In genomic region chr5:140606386-140606785, GRCm38 (mm10) we compare ENCODE assay signal across 8 mouse cellular contexts. TPM values are rescaled to one million over a fixed set of nuclear protein-coding genes. Genes with fewer than 3 reads are reported as not detected.
A peak's percentile ranks its signal among the peaks of the same experiment; 100 is the strongest.
DNase-seq lines count a peak whose midpoint lies in the region; ATAC-seq lines count a peak whose summit lies in the region.

No protein-coding gene starts in this region.

- WGBS in heart, embryonic 11.5 days (ENCODE audit: insufficient replicate concordance), result under 1% methylated on average over 23 of the region's 23 CpGs
- WGBS in embryonic facial prominence, embryonic 13.5 days, result 1% methylated on average over 23 of the region's 23 CpGs
- 1% methylated on average over 23 of the region's 23 CpGs for WGBS in intestine, embryonic 14.5 days
- under 1% methylated on average over 23 of the region's 23 CpGs for whole genome bisulfite sequencing in midbrain, embryonic 15.5 days

- H3K9ac ChIP-seq in heart, embryonic 11.5 days (ENCODE audit: low read depth, low read length), result 0 out of 2 replicates have a peak overlapping the region, but pooled peaks have one; percentile 34
- H3K9ac ChIP-seq in embryonic facial prominence, embryonic 13.5 days, result peak overlapping the region; percentile 72
- H3K9ac ChIP-seq in intestine, embryonic 14.5 days (ENCODE audit: low read length), result no peak overlapping the region
- no peak overlapping the region for H3K9ac ChIP-seq in midbrain, embryonic 15.5 days

- no peaks in the 10 kb centered on the region for H3K9me3 ChIP-seq in heart, embryonic 11.5 days (replicated peaks; ENCODE audit: control insufficient read depth, low read length)
- no peaks in the 10 kb centered on the region for H3K9me3 ChIP-seq in embryonic facial prominence, embryonic 13.5 days
- no peaks in the 10 kb centered on the region for H3K9me3 ChIP-seq in intestine, embryonic 14.5 days (ENCODE audit: control insufficient read depth, low read length)
- no peaks in the 10 kb centered on the region for H3K9me3 ChIP-seq in midbrain, embryonic 15.5 days

- ATAC-seq in heart, embryonic 11.5 days (replicated peaks; ENCODE audit: insufficient number of reproducible peaks, low FRiP score, low TSS enrichment), result no peak
- no peak for ATAC-seq in embryonic facial prominence, embryonic 13.5 days (ENCODE audit: insufficient number of reproducible peaks, insufficient read depth, low FRiP score, low TSS enrichment, low read depth)
- ATAC-seq in intestine, embryonic 14.5 days (replicated peaks; ENCODE audit: low FRiP score, low TSS enrichment, low read depth), result no peak
- ATAC-seq in midbrain, embryonic 15.5 days (replicated peaks), result no peak

- peak overlapping the region; percentile 84 for H3K4me2 ChIP-seq in heart, embryonic 11.5 days
- peak overlapping the region; percentile 83 for H3K4me2 ChIP-seq in embryonic facial prominence, embryonic 13.5 days
- peak overlapping the region; percentile 51 for H3K4me2 ChIP-seq in intestine, embryonic 14.5 days (ENCODE audit: low read length)
- H3K4me2 ChIP-seq in midbrain, embryonic 15.5 days, result peak overlapping the region; percentile 89

- H3K27ac ChIP-seq in heart, embryonic 11.5 days (ENCODE audit: low read depth, low read length), result no peak overlapping the region
- H3K27ac ChIP-seq in embryonic facial prominence, embryonic 13.5 days, result no peak overlapping the region
- H3K27ac ChIP-seq in intestine, embryonic 14.5 days (ENCODE audit: low read depth), result no peak overlapping the region; the same call in 1 of the 2 replicates
- H3K27ac ChIP-seq in midbrain, embryonic 15.5 days, result no peak overlapping the region

- H3K36me3 ChIP-seq in heart, embryonic 11.5 days (ENCODE audit: control insufficient read depth, insufficient read depth, low read length), result no peaks in the 10 kb centered on the region
- no peaks in the 10 kb centered on the region for H3K36me3 ChIP-seq in embryonic facial prominence, embryonic 13.5 days
- no peaks in the 10 kb centered on the region for H3K36me3 ChIP-seq in intestine, embryonic 14.5 days (ENCODE audit: control insufficient read depth, insufficient read depth, low read length)
- no peaks in the 10 kb centered on the region for H3K36me3 ChIP-seq in midbrain, embryonic 15.5 days (replicated peaks)

- DNase-seq in heart, adult 8-10 months (ENCODE audit: low spot score), result no peak
- peak; percentile 63 for DNase-seq in intestine, embryonic 14.5 days (ENCODE audit: low spot score)
- DNase-seq in left cerebral cortex, postnatal 4 days, result no peak
- DNase-seq in adrenal gland, postnatal 10 days, result no peak
- DNase-seq in left cerebral cortex, adult 11 months (ENCODE audit: low spot score), result no peak

- peak overlapping the region; percentile 50 for H3K4me3 ChIP-seq in heart, embryonic 11.5 days (ENCODE audit: low read depth, low read length)
- peak overlapping the region; percentile 60 for H3K4me3 ChIP-seq in embryonic facial prominence, embryonic 13.5 days
- peak overlapping the region; percentile 50 for H3K4me3 ChIP-seq in intestine, embryonic 14.5 days (ENCODE audit: low read depth, low read length)
- H3K4me3 ChIP-seq in midbrain, embryonic 15.5 days, result peak overlapping the region; percentile 49

- intact Hi-C loops in left cerebral cortex, postnatal 4 days (cut with DNase I), result no loop called here

- peaks cover 40% of the 10 kb centered on the region for H3K4me1 ChIP-seq in heart, embryonic 11.5 days (ENCODE audit: control insufficient read depth, insufficient read depth, low read length)
- peaks cover 85% of the 10 kb centered on the region for H3K4me1 ChIP-seq in embryonic facial prominence, embryonic 13.5 days
- H3K4me1 ChIP-seq in intestine, embryonic 14.5 days (replicated peaks; ENCODE audit: control insufficient read depth, insufficient read depth, low read length), result peaks cover 40% of the 10 kb centered on the region
- peaks cover 41% of the 10 kb centered on the region for H3K4me1 ChIP-seq in midbrain, embryonic 15.5 days

- H3K27me3 ChIP-seq in heart, embryonic 11.5 days (ENCODE audit: control insufficient read depth, insufficient read depth, low read length), result peaks cover 73% of the 10 kb centered on the region
- peaks cover 60% of the 10 kb centered on the region for H3K27me3 ChIP-seq in embryonic facial prominence, embryonic 13.5 days
- peaks cover 47% of the 10 kb centered on the region for H3K27me3 ChIP-seq in intestine, embryonic 14.5 days (replicated peaks; ENCODE audit: control insufficient read depth, insufficient read depth, low read length)
- peaks cover 9% of the 10 kb centered on the region for H3K27me3 ChIP-seq in midbrain, embryonic 15.5 days (replicated peaks)

RNA-seq across cellular contexts. Expression of gene Lfng, which starts 0.7 kb away (rescaled TPM):
- 2.8 and 3.3 TPM in 2 replicates for polyA plus RNA-seq in heart, embryonic 11.5 days (2014; fragmentation: Nextera tagmentation; extraction: Ambion mirVana)
- 1 to 10 TPM; 6.0 to 8.3 (median 6.9) TPM for total RNA-seq in heart, adult 8-10 months (2022)
- 20.6 and 21.8 TPM in 2 replicates for polyA plus RNA-seq in embryonic facial prominence, embryonic 13.5 days (2015; fragmentation: Nextera tagmentation; extraction: Ambion mirVana)
- 12.6 and 15.4 TPM in 2 replicates for polyA plus RNA-seq in intestine, embryonic 14.5 days (2014; fragmentation: Nextera tagmentation; extraction: Ambion mirVana)
- 20.4 and 21.8 TPM in 2 replicates for polyA plus RNA-seq in midbrain, embryonic 15.5 days (2015; fragmentation: Nextera tagmentation; extraction: Ambion mirVana)
- total RNA-seq in left cerebral cortex, postnatal 4 days (2021), result 10 to 100 TPM; 19.7 to 20.7 TPM
- total RNA-seq in adrenal gland, postnatal 10 days (2021), result 10 to 100 TPM; 18.2 to 24.6 TPM

RNA-seq across cellular contexts. Expression of gene Grifin, which starts 41.5 kb away (rescaled TPM):
- polyA plus RNA-seq in heart, embryonic 11.5 days (2014; fragmentation: Nextera tagmentation; extraction: Ambion mirVana), result 0.74 TPM in 1 of 2 replicates, not detected in the other
- not detected for total RNA-seq in heart, adult 8-10 months (2022)
- not detected in 2 replicates for polyA plus RNA-seq in embryonic facial prominence, embryonic 13.5 days (2015; fragmentation: Nextera tagmentation; extraction: Ambion mirVana)
- polyA plus RNA-seq in intestine, embryonic 14.5 days (2014; fragmentation: Nextera tagmentation; extraction: Ambion mirVana), result 0.54 TPM in 1 of 2 replicates, not detected in the other
- polyA plus RNA-seq in midbrain, embryonic 15.5 days (2015; fragmentation: Nextera tagmentation; extraction: Ambion mirVana), result 0.41 TPM in 1 of 2 replicates, not detected in the other
- not detected for total RNA-seq in left cerebral cortex, postnatal 4 days (2021)
- total RNA-seq in adrenal gland, postnatal 10 days (2021), result not detected

RNA-seq across cellular contexts. Expression of gene Ttyh3, which starts 42.4 kb away (rescaled TPM):
- 26.7 and 28.8 TPM in 2 replicates for polyA plus RNA-seq in heart, embryonic 11.5 days (2014; fragmentation: Nextera tagmentation; extraction: Ambion mirVana)
- 10 to 100 TPM in 2 of 4 experiments, 1 to 10 TPM in 2; 8.8 to 11.5 (median 9.9) TPM for total RNA-seq in heart, adult 8-10 months (2022)
- 45.0 and 47.6 TPM in 2 replicates for polyA plus RNA-seq in embryonic facial prominence, embryonic 13.5 days (2015; fragmentation: Nextera tagmentation; extraction: Ambion mirVana)
- 39.5 and 44.8 TPM in 2 replicates for polyA plus RNA-seq in intestine, embryonic 14.5 days (2014; fragmentation: Nextera tagmentation; extraction: Ambion mirVana)
- 80.3 and 84.2 TPM in 2 replicates for polyA plus RNA-seq in midbrain, embryonic 15.5 days (2015; fragmentation: Nextera tagmentation; extraction: Ambion mirVana)
- 100 to 1,000 TPM; 382 to 395 TPM for total RNA-seq in left cerebral cortex, postnatal 4 days (2021)
- 100 to 1,000 TPM in 1 of 2 experiments, 10 to 100 TPM in 1; 79.8 to 108 TPM for total RNA-seq in adrenal gland, postnatal 10 days (2021)

Comparison
In these comparisons a context has a peak if more than half of its experiments do, and no peak if none do; other contexts are left out.
1. H3K9ac ChIP-seq: peak in heart, embryonic 11.5 days (single experiment) and embryonic facial prominence, embryonic 13.5 days (single experiment); none in intestine, embryonic 14.5 days (single experiment) and midbrain, embryonic 15.5 days (single experiment).
2. Peak in every context shown above with its lines, with median percentiles within 50 percentile points of each other: H3K4me2 ChIP-seq and H3K4me3 ChIP-seq.